Mouse (Mus musculus) ES-E14 (cell line): ENCODE measurements around the gene Dock10. TPM values are rescaled to one million over a fixed set of nuclear protein-coding genes. Genes with fewer than 3 reads are reported as not detected.

Experiments used
- DNase-seq: peaks from one replicate; pipeline ENCODE4 v3.0.0-alpha.2; 2013; ENCODE audit warnings: low read depth, low spot score
- H3K27ac ChIP-seq: 2 replicates; pipeline ENCODE4 v1.5.1; 2012; ENCODE audit warnings: low read depth, mild to moderate bottlenecking, low read length, moderate library complexity, mixed read lengths; ENCODE audit not compliant: poor library complexity, insufficient read depth, severe bottlenecking
- H3K36me3 ChIP-seq: 2 replicates; pipeline ENCODE4 v1.6.1; 2012; ENCODE audit warnings: mild to moderate bottlenecking, low read length, moderate library complexity, mixed read lengths; ENCODE audit not compliant: control insufficient read depth, poor library complexity, insufficient read depth, severe bottlenecking
- H3K4me1 ChIP-seq, 2 experiments: fragments of 150-350 bp in 1 of 2; sonication (generic) in 1 of 2; 2 replicates each; pipeline ENCODE4 v1.6.1; 2012; ENCODE audit warnings: low read length in 2 of 2, mild to moderate bottlenecking in 1 of 2, mixed read lengths in 1 of 2; ENCODE audit not compliant: control insufficient read depth in 2 of 2, insufficient read depth in 2 of 2, poor library complexity in 1 of 2
- H3K4me3 ChIP-seq, 2 experiments: fragments of 150-350 bp in 1 of 2; sonication (generic) in 1 of 2; 2 replicates each; pipeline ENCODE4 v1.5.1; 2012; ENCODE audit warnings: low read length in 2 of 2, low read depth in 1 of 2, mild to moderate bottlenecking in 1 of 2, mixed read lengths in 1 of 2; ENCODE audit not compliant: insufficient read depth in 1 of 2, poor library complexity in 1 of 2, severe bottlenecking in 1 of 2
- H3K9ac ChIP-seq: 2 replicates; pipeline ENCODE4 v1.6.1; 2012; ENCODE audit warnings: low read depth, mild to moderate bottlenecking, low read length, mixed read lengths; ENCODE audit not compliant: poor library complexity, insufficient read depth, severe bottlenecking
- H3K9me3 ChIP-seq: fragments of 150-350 bp; sonication (generic); 2 replicates; pipeline ENCODE4 v1.6.1; 2012; ENCODE audit warnings: low read depth, mild to moderate bottlenecking, low read length; ENCODE audit not compliant: control insufficient read depth, insufficient read depth
- CHD2 ChIP-seq: IDR thresholded peaks from 2 replicates; pipeline ENCODE4 v1.6.1; 2014; ENCODE audit warnings: mild to moderate bottlenecking, low read depth, low read length, inconsistent platforms
- HCFC1 ChIP-seq: IDR thresholded peaks from 2 replicates; pipeline ENCODE4 v1.6.1; 2012; ENCODE audit warnings: low read length, inconsistent platforms, borderline replicate concordance; ENCODE audit not compliant: insufficient read depth
- MAFK ChIP-seq: IDR thresholded peaks from 2 replicates; pipeline ENCODE4 v1.6.1; 2014; ENCODE audit warnings: mild to moderate bottlenecking, low read depth, low read length, inconsistent platforms; ENCODE audit not compliant: insufficient read depth
- ZC3H11A ChIP-seq: IDR thresholded peaks from 2 replicates; pipeline ENCODE4 v1.6.1; 2012; ENCODE audit warnings: low read depth, mild to moderate bottlenecking, inconsistent platforms, low read length, borderline replicate concordance
- ZNF384 ChIP-seq: IDR thresholded peaks from 2 replicates; pipeline ENCODE4 v1.6.1; 2012; ENCODE audit warnings: low read depth, low read length, inconsistent platforms
- in situ Hi-C, 2 experiments: fragments of 600-800 bp; cut with MboI; formaldehyde crosslinking; loops; one replicate each; pipeline ENCODE4 v1.15.1; 2025; ENCODE audit warnings: low sequenced_read_pairs in 2 of 2, inconsistent platforms in 1 of 2; ENCODE audit not compliant: unreplicated experiment in 2 of 2
- total RNA-seq: library from RNA; depleted of rRNA; stranded (reverse); fragments of 300-350 nt; gene quantifications from 2 replicates; pipeline ENCODE4 v1.2.3, GENCODE M21; 2012

Gene Dock10
- total RNA-seq, 1 experiment = 0.67 TPM

DNA sequence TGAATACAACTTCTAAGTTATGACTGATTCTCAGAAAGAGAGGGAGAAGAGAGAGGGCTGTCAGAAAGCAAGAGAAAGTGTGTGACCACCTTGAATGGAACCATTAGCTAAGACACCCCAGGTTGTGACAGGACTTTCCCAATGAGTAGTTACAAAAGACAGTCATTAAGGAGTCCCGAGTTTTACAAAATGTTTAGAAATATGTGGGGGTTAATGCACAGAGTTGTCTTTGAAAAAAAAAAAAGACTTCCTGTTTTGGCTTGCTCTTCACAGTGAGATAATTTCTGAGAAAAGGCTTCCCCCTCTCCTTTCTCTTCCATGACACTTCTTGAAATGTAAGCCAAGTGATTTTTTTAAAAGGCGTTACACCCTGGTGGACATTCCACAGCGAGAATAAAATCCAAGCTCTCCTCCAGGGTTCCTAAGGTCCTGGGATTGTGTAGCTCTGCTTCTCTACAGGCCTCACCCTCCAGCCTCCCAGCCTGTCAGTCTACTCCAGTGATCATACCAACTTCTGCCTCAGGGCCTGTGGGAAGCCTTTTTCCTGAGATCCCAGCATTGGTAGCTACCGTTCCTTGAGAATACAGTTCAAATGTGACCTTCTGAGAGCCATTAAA lies 144.8 kb downstream of the Dock10 start:
- TF ChIP-seq ZNF384 (no peak), ZC3H11A (no peak), MAFK (no peak), CHD2 (no peak), HCFC1 (no peak)

DNA sequence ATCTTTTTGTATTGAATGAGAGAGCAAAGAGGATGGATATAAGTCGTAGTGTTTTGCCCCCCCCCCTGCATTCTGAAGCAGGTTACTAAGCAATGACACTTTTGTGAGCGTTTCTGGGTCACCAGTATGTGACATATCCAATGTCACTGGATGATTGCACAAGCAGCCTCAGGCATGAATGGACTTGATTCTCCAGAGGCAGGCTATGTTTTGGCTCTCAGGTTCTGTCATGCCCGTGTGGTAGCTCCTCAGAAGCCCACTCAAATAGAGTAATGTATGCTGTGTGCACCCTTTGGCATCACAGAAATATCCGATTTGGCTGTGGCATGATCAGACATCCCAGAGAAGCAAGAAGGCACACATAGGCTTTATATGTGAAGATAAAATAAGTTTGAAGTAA lies 150.8 kb downstream of the Dock10 start:
- H3K9ac ChIP-seq = no peak overlapping the region
- H3K4me3 ChIP-seq = no peak overlapping the region
- in situ Hi-C loops = no loop called here
- TF ChIP-seq ZC3H11A (no peak), ZNF384 (no peak), HCFC1 (no peak), MAFK (no peak)
- no peaks in the 10 kb centered on the region for H3K36me3 ChIP-seq
- DNase-seq = no peak
- no peak overlapping the region for H3K27ac ChIP-seq
- no peaks in the 10 kb centered on the region for H3K4me1 ChIP-seq
- H3K9me3 ChIP-seq = no peaks in the 10 kb centered on the region

More for the DNA sequence above, 144.8 kb downstream of the Dock10 start:
- no peaks in the 10 kb centered on the region for H3K36me3 ChIP-seq
- in situ Hi-C loops = no loop called here
- no peak for DNase-seq
- H3K9me3 ChIP-seq = no peaks in the 10 kb centered on the region
- no peak overlapping the region for H3K27ac ChIP-seq
- H3K9ac ChIP-seq = no peak overlapping the region
- no peaks in the 10 kb centered on the region for H3K4me1 ChIP-seq
- no peak overlapping the region for H3K4me3 ChIP-seq

DNA sequence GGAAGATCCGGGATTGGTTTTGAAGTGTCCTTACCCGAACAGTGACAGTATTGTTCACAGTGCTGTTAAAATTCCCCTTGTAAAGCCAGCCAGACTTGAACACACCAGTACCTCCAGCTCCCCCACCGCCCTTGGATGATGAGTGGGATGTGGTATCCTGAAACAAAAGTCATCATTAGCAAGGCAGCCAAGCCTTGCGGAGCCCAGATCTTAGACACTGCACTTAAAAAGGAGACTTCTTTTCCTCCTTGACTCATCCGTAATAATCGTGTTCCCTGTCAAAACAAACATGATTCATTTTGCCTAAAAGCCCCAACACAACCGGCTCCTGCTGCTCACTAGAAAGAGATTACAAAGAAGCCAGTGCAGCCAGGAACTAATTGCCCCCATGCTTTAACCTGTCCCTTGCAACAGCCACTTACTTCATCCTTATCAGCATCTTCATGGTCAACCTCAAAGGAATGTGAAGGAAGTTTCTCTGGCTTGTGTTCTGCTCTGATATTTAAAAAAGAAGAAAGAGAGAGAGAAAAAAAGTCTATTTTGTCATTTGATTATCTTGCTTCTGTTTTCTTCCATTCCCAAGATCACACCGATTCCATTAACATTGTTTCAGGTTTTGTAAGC lies 152.1 kb downstream of the Dock10 start:
- H3K9ac ChIP-seq = no peak overlapping the region
- H3K4me3 ChIP-seq = no peak overlapping the region
- in situ Hi-C loops = no loop called here
- H3K27ac ChIP-seq = no peak overlapping the region
- H3K36me3 ChIP-seq = no peaks in the 10 kb centered on the region
- no peak for DNase-seq
- TF ChIP-seq HCFC1 (no peak), ZNF384 (no peak), ZC3H11A (no peak), MAFK (no peak), CHD2 (no peak)
- no peaks in the 10 kb centered on the region for H3K4me1 ChIP-seq
- no peaks in the 10 kb centered on the region for H3K9me3 ChIP-seq

DNA sequence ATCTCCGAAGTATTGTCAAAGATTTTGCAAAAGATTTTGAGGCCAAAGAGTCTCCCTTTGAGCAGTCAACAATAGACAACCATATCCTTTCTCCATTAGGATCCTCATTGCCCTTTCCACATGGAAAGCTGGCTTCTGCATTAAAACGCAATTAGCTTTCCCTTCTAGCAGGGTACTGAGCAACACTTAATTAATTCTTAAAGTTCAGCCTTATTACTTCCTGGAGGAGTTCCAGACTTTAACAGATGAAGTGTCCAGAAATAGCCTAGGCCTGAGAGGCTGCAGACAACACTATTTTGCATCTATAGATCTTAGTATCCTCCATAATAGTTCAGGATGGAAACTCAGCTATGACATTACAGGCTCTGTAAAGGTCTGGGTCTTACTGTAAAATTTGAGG lies 154.0 kb downstream of the Dock10 start:
- Histone ChIP-seq H3K9ac (no peak overlapping the region), H3K4me1 (no peaks in the 10 kb centered on the region), H3K4me3 (no peak overlapping the region), H3K9me3 (no peaks in the 10 kb centered on the region), H3K36me3 (no peaks in the 10 kb centered on the region), H3K27ac (no peak overlapping the region)
- TF ChIP-seq MAFK (no peak), HCFC1 (no peak), CHD2 (no peak), ZNF384 (no peak), ZC3H11A (no peak)
- no peak for DNase-seq
- in situ Hi-C loops = no loop called here
